Comparison of ENCODE assay signal across 10 mouse cellular contexts in the genomic region with DNA sequence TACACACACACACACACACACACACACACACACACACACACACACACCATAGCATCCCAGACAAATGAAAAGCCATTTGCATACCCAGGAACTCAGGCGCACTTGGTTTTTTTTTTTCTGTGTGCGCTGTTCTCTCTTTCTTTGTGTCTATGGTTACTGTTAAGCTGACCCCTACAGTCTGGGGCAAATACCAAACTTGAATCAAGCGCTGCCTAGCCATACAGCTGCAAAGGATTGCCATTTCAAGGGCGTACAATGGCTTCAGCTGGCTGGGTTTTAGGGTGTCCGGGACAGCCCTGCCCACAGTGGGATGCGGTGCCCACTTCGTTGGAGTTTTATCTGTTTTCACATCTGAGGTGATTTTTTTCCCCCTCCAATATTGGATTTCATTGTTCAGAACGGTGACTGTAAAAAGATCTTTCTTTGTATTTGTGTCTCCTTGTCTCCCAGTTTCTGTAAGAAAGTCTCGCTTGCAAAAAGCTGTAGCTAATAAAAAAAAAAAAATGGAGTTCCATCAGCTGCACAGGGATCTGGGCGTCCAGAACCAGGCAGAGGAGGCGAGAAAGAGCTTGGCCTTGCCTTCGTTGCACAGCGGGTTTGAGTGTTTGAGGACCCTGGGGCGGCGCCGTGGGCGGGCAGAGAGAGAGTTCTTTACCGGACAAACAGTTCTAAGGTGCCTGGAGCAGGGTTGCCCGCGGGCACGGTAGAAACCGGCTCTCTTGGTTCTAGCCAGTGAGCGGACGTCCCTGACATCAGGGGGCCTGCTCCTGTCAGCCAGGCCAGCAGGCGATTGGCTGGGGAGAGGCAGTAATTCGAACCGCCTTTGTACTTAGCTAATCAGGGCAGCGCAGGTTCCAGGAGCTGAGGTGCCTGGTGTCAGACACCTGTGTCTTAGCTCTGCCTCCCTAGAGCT.
DNase-seq lines count a peak whose midpoint lies in the region; ATAC-seq and TF ChIP-seq lines count a peak whose summit lies in the region.
"Had no signal": no experiment of that assay in that cellular context is flagged by ENCODE, and none has a peak within 500 bp of the region (broad histone marks: within the 10 kb centered on the region; RNA-seq: fewer than 3 reads in every experiment).

No protein-coding gene starts in this region.

- 0 out of 2 replicates have a peak, but pooled peaks have one; percentile 7 for TF ChIP-seq POLR2A in liver, adult 2 months (IDR thresholded peaks at IDR 0.05; ENCODE audit: extremely low read depth, insufficient read depth, low read length)

- DNase-seq in WW6 (ENCODE audit: low read depth, low spot score) = peak; percentile 67
- DNase-seq in cerebellum, postnatal 36 days = peak; percentile 52 to 54
- peak; percentile 30 to 31 for DNase-seq in gastrocnemius, postnatal 4 days (ENCODE audit: low spot score in 2 of 2)
- peak; percentile 44 for DNase-seq in hindbrain, postnatal 0 days (ENCODE audit: low spot score)
- DNase-seq in liver, adult 2 months (ENCODE audit: extremely low read depth, low read depth, low spot score) = peak; percentile 22
- DNase-seq in urinary bladder, postnatal 14 days (ENCODE audit: low spot score) = peak; percentile 84

- H3K4me3 ChIP-seq in hindbrain, postnatal 0 days (ENCODE audit: low read length) = peak overlapping the region; percentile 25
- H3K4me3 ChIP-seq in liver, adult 2 months (ENCODE audit: insufficient read depth, low read depth, low read length) = peak overlapping the region; percentile 35; the same call in 1 of the 2 replicates
- peak overlapping the region; percentile 34 for H3K4me3 ChIP-seq in midbrain, embryonic 16.5 days (ENCODE audit: low read depth, low read length)
- H3K4me3 ChIP-seq: left cerebral cortex, adult 2 months had no signal

- H3K4me2 ChIP-seq in hindbrain, postnatal 0 days (ENCODE audit: low read depth, low read length) = peak overlapping the region; percentile 54
- H3K4me2 ChIP-seq in midbrain, embryonic 16.5 days (ENCODE audit: low read length) = peak overlapping the region; percentile 67

- TF ChIP-seq CTCF in hindbrain, postnatal 0 days (IDR thresholded peaks at IDR 0.05; ENCODE audit: low read depth) = no peak
- TF ChIP-seq CTCF in liver, adult 2 months (IDR thresholded peaks at IDR 0.05; ENCODE audit: low read depth, low read length) = no peak

- no peak overlapping the region; the same call in 1 of the 2 replicates for H3K9ac ChIP-seq in hindbrain, postnatal 0 days (replicated peaks; ENCODE audit: low read length)
- no peak overlapping the region for H3K9ac ChIP-seq in liver, adult 2 months (ENCODE audit: low read depth, low read length)
- peak overlapping the region; percentile 57 for H3K9ac ChIP-seq in midbrain, embryonic 16.5 days (ENCODE audit: low read depth, low read length)

- H3K27ac ChIP-seq in hindbrain, postnatal 0 days = no peak overlapping the region
- no peak overlapping the region for H3K27ac ChIP-seq in liver, adult 2 months (replicated peaks; ENCODE audit: insufficient read depth, low read depth, low read length)
- no peak overlapping the region for H3K27ac ChIP-seq in midbrain, embryonic 16.5 days (ENCODE audit: low read length)
- H3K27ac ChIP-seq: left cerebral cortex, adult 2 months had no signal

- ATAC-seq in hindbrain, postnatal 0 days = peak; percentile 65
- ATAC-seq in midbrain, embryonic 16.5 days = peak; percentile 73
- ATAC-seq in monocyte, adult 5-6 weeks (replicated peaks; ENCODE audit: insufficient number of reproducible peaks, low FRiP score, low TSS enrichment, poor library complexity, severe bottlenecking) = no peak
- ATAC-seq: Patski had no signal

- H3K9me3 ChIP-seq in hindbrain, postnatal 0 days (ENCODE audit: low read length) = no peaks in the 10 kb centered on the region
- H3K9me3 ChIP-seq in midbrain, embryonic 16.5 days (replicated peaks; ENCODE audit: control insufficient read depth, low read length, poor library complexity, severe bottlenecking) = no peaks in the 10 kb centered on the region

- 4% methylated on average over 28 of the region's 28 CpGs for WGBS in hindbrain, postnatal 0 days
- WGBS in liver, adult 2 months = 34% methylated on average over 28 of the region's 28 CpGs
- 2% methylated on average over 28 of the region's 28 CpGs for WGBS in midbrain, embryonic 16.5 days

- no peaks in the 10 kb centered on the region; the same call in 1 of the 2 replicates for H3K4me1 ChIP-seq in hindbrain, postnatal 0 days (ENCODE audit: insufficient read depth, low read length)
- no peaks in the 10 kb centered on the region for H3K4me1 ChIP-seq in liver, adult 2 months (ENCODE audit: control insufficient read depth, insufficient read depth, low read length)
- peaks cover 20% of the 10 kb centered on the region for H3K4me1 ChIP-seq in midbrain, embryonic 16.5 days (ENCODE audit: control insufficient read depth, insufficient read depth, low read length)

- no peaks in the 10 kb centered on the region for H3K36me3 ChIP-seq in hindbrain, postnatal 0 days (ENCODE audit: insufficient read depth, low read length)
- no peaks in the 10 kb centered on the region; the same call in 1 of the 2 replicates for H3K36me3 ChIP-seq in liver, adult 2 months (ENCODE audit: control insufficient read depth, insufficient read depth, low read length)
- no peaks in the 10 kb centered on the region for H3K36me3 ChIP-seq in midbrain, embryonic 16.5 days (ENCODE audit: control insufficient read depth, insufficient read depth, low read length)

- H3K27me3 ChIP-seq in hindbrain, postnatal 0 days (ENCODE audit: insufficient read depth, low read length) = peaks cover 5% of the 10 kb centered on the region; the same call in 1 of the 2 replicates
- H3K27me3 ChIP-seq in liver, adult 2 months (ENCODE audit: control insufficient read depth, insufficient read depth, low read length) = no peaks in the 10 kb centered on the region
- H3K27me3 ChIP-seq in midbrain, embryonic 16.5 days (ENCODE audit: control insufficient read depth, insufficient read depth, low read depth, low read length) = peaks cover 2% of the 10 kb centered on the region; the same call in 1 of the 2 replicates
- H3K27me3 ChIP-seq: Patski had no signal

- no peaks in the 10 kb centered on the region for H3K79me2 ChIP-seq in liver, adult 2 months (ENCODE audit: control insufficient read depth, insufficient read depth, low read length)

Comparison
In these comparisons a context has a peak if more than half of its experiments do, and no peak if none do; other contexts are left out.
1. DNase-seq: peak in every context shown above with its lines; median percentile 84 in urinary bladder, postnatal 14 days; 67 in WW6; 53 in cerebellum, postnatal 36 days; 44 in hindbrain, postnatal 0 days; 30 in gastrocnemius, postnatal 4 days; 22 in liver, adult 2 months.